Mouse (Mus musculus) CH12.LX (cell line): ENCODE results near the gene Itgb4. TPM values are rescaled to one million over a fixed set of nuclear protein-coding genes. Genes with fewer than 3 reads are reported as not detected.
A peak's percentile ranks its signal among the peaks of the same experiment; 100 is the strongest.

Source experiments
- DNase-seq: peaks from one replicate; pipeline ENCODE4 v3.0.0-alpha.2; 2013; ENCODE audit errors: extremely low read depth
- H3K27ac ChIP-seq: 2 replicates; pipeline ENCODE4 v1.5.1; 2012; ENCODE audit warnings: low read depth, mild to moderate bottlenecking, control low read depth, moderate library complexity; ENCODE audit not compliant: insufficient read depth
- H3K27me3 ChIP-seq: replicated peaks from 2 replicates; pipeline ENCODE3; 2012; ENCODE audit warnings: inconsistent platforms
- H3K36me3 ChIP-seq, 2 experiments: replicated peaks in 1 of 2; 2 replicates each; pipeline versions ENCODE3 to v1.6.1; 2012; ENCODE audit warnings: inconsistent platforms in 1 of 2, low read length in 1 of 2, mild to moderate bottlenecking in 1 of 2, mixed read lengths in 1 of 2, moderate library complexity in 1 of 2; ENCODE audit not compliant: control insufficient read depth in 1 of 2, insufficient read depth in 1 of 2
- H3K4me1 ChIP-seq, 2 experiments: 2 replicates each; pipeline ENCODE4 v1.6.1; 2012; ENCODE audit warnings: inconsistent platforms in 1 of 2, moderate library complexity in 1 of 2; ENCODE audit not compliant: insufficient read depth in 2 of 2, control insufficient read depth in 1 of 2
- H3K4me2 ChIP-seq: 2 replicates; pipeline ENCODE4 v1.6.1; 2012; ENCODE audit warnings: low read depth, mild to moderate bottlenecking, control low read depth; ENCODE audit not compliant: poor library complexity, insufficient read depth, severe bottlenecking
- H3K4me3 ChIP-seq, 3 experiments: fragments of 150-350 bp in 1 of 3; sonication (generic) in 1 of 3; replicated peaks in 1 of 3; 2 replicates each; pipeline versions ENCODE3 to v1.5.1; 2011 to 2012; ENCODE audit warnings: low read depth in 2 of 3, low read length in 2 of 3, mild to moderate bottlenecking in 2 of 3, moderate library complexity in 2 of 3, control low read depth in 1 of 3, improper control_type of control experiment in 1 of 3, inconsistent platforms in 1 of 3, mixed read lengths in 1 of 3; ENCODE audit not compliant: poor library complexity in 1 of 3
- H3K79me2 ChIP-seq: replicated peaks from 2 replicates; pipeline ENCODE4 v1.6.1; 2012; ENCODE audit warnings: mild to moderate bottlenecking, moderate library complexity; ENCODE audit not compliant: control insufficient read depth, poor library complexity, insufficient read depth, severe bottlenecking; ENCODE audit errors: extremely low read depth
- H3K9ac ChIP-seq: 2 replicates; pipeline ENCODE4 v1.6.1; 2012; ENCODE audit warnings: low read depth, mild to moderate bottlenecking, control low read depth, moderate library complexity; ENCODE audit not compliant: insufficient read depth
- H3K9me3 ChIP-seq: replicated peaks from 2 replicates; pipeline ENCODE3; 2012; ENCODE audit warnings: low read length, inconsistent platforms, mixed read lengths
- BHLHE40 ChIP-seq: IDR thresholded peaks from 2 replicates; pipeline ENCODE4 v1.6.1; 2011; ENCODE audit warnings: mild to moderate bottlenecking, low read depth, low read length, improper control_type of control experiment
- GABPA ChIP-seq: IDR thresholded peaks from 2 replicates; pipeline ENCODE4 v1.6.1; 2012; ENCODE audit warnings: low read depth, low read length, improper control_type of control experiment, inconsistent platforms; ENCODE audit not compliant: insufficient replicate concordance
- MEF2A ChIP-seq: IDR thresholded peaks from 2 replicates; pipeline ENCODE4 v1.6.1; 2014; ENCODE audit warnings: low read depth, mild to moderate bottlenecking, inconsistent platforms, low read length, improper control_type of control experiment, borderline replicate concordance
- MXI1 ChIP-seq: IDR thresholded peaks from 2 replicates; pipeline ENCODE4 v1.6.1; 2011; ENCODE audit warnings: mild to moderate bottlenecking, low read depth, low read length, improper control_type of control experiment
- POLR2AphosphoS2 ChIP-seq: IDR thresholded peaks from 2 replicates; pipeline ENCODE4 v1.6.1; 2011; ENCODE audit warnings: low read depth, low read length, improper control_type of control experiment
- USF2 ChIP-seq: conservative IDR thresholded peaks from 2 replicates; pipeline ENCODE4 v1.6.1; 2011; ENCODE audit warnings: low read depth, low read length, improper control_type of control experiment
- ZNF384 ChIP-seq: IDR thresholded peaks from 2 replicates; pipeline ENCODE4 v1.6.1; 2012; ENCODE audit warnings: low read depth, low read length, improper control_type of control experiment, inconsistent platforms
- dilution Hi-C: fragments of 300-500 bp; cut with MboI; formaldehyde crosslinking; loops from 2 replicates; pipeline ENCODE4 v1.14.3; 2020; ENCODE audit warnings: low sequenced_read_pairs; ENCODE audit not compliant: extremely low pct_unique_long_range_greater_than_20kb, extremely low pct_ligation_motif_present
- in situ Hi-C: fragments of 300-500 bp; cut with MboI; formaldehyde crosslinking; loops from 3 replicates; pipeline ENCODE4 v1.14.3; 2019; ENCODE audit warnings: low sequenced_read_pairs, low pct_ligation_motif_present, low pct_unique_long_range_greater_than_20kb, mixed read lengths
- polyA plus RNA-seq: library from polyadenylated mRNA; unstranded; fragments of >175 nt; gene quantifications from 2 replicates; pipeline ENCODE4 v1.2.1, GENCODE M21; 2012; ENCODE audit warnings: low read depth; ENCODE audit not compliant: insufficient read length
- total RNA-seq, 2 experiments: library from RNA; depleted of rRNA; stranded (reverse); fragments of 300-350 nt in 1 of 2; fragments of >200 nt in 1 of 2; gene quantifications; 2 replicates each; pipeline ENCODE4 v1.2.3; 2012 to 2014

Gene Itgb4
- total and polyA plus RNA-seq, 3 experiments: 0.42 to 6.3 (median 0.59) TPM

DNA sequence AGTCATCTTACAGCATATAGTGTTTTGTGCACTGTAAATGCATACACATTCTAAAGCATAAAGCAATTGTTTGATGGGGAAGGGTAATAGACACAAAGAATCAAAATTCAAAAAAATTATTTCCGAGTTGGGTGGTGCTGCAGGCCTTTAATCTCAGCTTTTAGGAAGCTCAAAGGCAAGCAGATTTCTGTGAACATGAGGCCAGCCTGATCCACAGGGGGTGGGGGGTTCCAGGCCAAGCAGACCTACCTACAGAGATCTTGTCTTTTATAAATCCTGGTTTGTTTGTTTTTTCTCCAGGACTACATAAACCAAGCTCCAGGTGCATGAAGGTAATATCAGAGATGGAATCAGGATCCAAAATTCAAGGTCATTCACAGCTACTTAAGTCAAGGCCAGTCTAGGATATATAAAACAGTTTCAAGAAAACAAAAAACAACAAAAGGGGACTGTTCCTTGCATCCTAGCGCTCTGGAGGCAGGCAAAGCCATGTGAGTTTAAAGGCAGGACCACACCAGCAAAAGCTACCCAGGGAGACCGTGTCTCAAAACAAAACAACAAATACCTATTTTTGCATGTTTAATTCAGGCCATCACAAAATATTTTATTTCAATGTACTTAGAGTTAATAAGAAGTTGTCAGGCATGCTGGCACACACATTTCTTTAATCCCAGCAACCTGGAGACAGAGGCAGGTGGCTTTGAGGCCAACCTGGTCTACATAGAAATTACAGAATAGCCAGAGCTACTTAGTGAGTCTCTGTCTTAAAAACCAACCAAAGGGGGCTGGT lies 50.7 kb downstream of the Itgb4 start:
- no peak overlapping the region for H3K27ac ChIP-seq

DNA sequence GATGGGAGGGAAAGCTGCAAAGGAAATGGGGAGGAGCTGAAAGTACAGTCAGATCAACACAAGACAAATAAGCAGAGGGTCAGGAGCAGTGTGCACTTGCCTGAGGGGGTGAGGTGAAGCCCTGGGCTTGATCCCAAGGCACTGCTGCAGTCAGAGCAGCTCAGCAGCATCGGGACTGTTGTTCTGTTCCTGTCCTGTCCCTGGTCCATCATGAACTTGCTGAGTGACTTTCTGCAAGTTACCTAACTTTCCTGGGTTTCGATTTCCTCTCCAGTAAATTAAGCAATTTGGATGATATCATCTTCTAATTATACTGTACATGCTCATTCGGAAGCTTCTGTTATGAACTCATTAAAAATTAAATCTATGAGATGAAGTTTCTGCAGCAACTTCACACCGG lies 53.2 kb downstream of the Itgb4 start, which contains the start of gene H3f3b:
H3f3b (minus strand) TSS at position 207 of the 400 bp plus-strand sequence.
- DNase-seq: no peak
- TF ChIP-seq POLR2AphosphoS2 (no peak), MEF2A (0 out of 2 replicates have a peak, but pooled peaks have one; percentile 21)
- TF ChIP-seq, all 38 proteins: peak for 1
- Histone ChIP-seq H3K27ac (no peak within 1 kb of the TSS), H3K4me1 (peaks cover 5 to 33% of the 10 kb centered on the region in 2 experiments; a peak in 3 of 4 replicates), H3K79me2 (peaks cover 34% of the 10 kb centered on the region), H3K9ac (no peak within 1 kb of the TSS), H3K36me3 (peaks cover 5 to 10% of the 10 kb centered on the region in 2 experiments), H3K4me3 (no peak within 1 kb of the TSS), H3K9me3 (no peaks in the 10 kb centered on the region), H3K27me3 (peaks cover 18% of the 10 kb centered on the region), H3K4me2 (no peak within 1 kb of the TSS)
- in situ Hi-C loops (no loop called here), dilution Hi-C loops (no loop called here)

More for the DNA sequence above, 50.7 kb downstream of the Itgb4 start:
- H3K4me2 ChIP-seq: no peak overlapping the region
- H3K79me2 ChIP-seq: peaks cover 11% of the 10 kb centered on the region
- TF ChIP-seq GABPA: no peak
- TF ChIP-seq MXI1: no peak
- TF ChIP-seq USF2: no peak
- no peak for TF ChIP-seq BHLHE40
- TF ChIP-seq, all 38 proteins: peak for 0
- H3K9ac ChIP-seq: no peak overlapping the region
- peaks cover 5 to 35% of the 10 kb centered on the region in 2 experiments; a peak in 3 of 4 replicates for H3K4me1 ChIP-seq
- H3K27me3 ChIP-seq: peaks cover 18% of the 10 kb centered on the region
- no peaks in the 10 kb centered on the region for H3K9me3 ChIP-seq
- dilution Hi-C loops (no loop called here), in situ Hi-C loops (no loop called here)
- H3K4me3 ChIP-seq: no peak overlapping the region
- no peak for DNase-seq
- H3K36me3 ChIP-seq: peaks cover 17 to 23% of the 10 kb centered on the region in 2 experiments

DNA sequence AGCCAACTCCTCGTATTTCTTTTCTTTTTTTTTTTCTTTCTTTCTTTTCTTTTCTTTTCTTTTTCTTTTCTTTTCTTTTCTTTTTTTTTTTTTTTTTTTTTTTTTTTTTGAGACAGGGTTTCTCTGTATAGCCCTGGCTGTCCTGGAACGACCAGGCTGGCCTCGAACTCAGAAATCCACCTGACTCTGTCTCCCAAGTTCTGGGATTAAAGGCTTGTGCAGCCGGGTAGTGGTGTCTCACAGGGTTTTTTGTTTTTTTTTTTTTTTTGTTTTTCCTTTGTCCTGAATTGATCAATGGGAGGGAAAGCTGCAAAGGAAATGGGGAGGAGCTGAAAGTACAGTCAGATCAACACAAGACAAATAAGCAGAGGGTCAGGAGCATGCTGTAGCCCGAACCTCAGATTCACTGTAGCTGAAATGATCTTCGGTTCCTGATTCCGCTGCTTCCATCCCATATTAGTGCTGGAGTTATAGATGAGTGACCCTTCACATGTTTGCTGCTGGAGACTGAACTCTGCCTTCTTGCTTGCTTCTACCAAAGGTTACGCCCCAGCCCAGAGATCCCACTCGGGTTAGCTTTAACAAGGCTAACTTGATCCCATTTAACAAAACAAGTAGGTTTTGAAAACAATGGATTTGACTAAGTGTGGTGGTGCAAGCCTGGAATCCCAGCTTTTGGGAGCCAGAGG lies 53.8 kb downstream of the Itgb4 start:
- peaks cover 18% of the 10 kb centered on the region for H3K27me3 ChIP-seq
- no peak for DNase-seq
- H3K4me3 ChIP-seq: no peak overlapping the region
- H3K79me2 ChIP-seq: peaks cover 37% of the 10 kb centered on the region
- TF ChIP-seq BHLHE40 (no peak), ZNF384 (0 out of 2 replicates have a peak, but pooled peaks have one; percentile 4)
- TF ChIP-seq, all 38 proteins: peak for 1
- dilution Hi-C loops: no loop called here
- in situ Hi-C loops: no loop called here
- no peaks in the 10 kb centered on the region for H3K9me3 ChIP-seq
- peaks cover 4 to 16% of the 10 kb centered on the region in 2 experiments for H3K36me3 ChIP-seq
- peaks cover 5 to 38% of the 10 kb centered on the region in 2 experiments; a peak in 3 of 4 replicates for H3K4me1 ChIP-seq
- H3K9ac ChIP-seq: no peak overlapping the region
- H3K27ac ChIP-seq: no peak overlapping the region
- no peak overlapping the region for H3K4me2 ChIP-seq
